Mouse (Mus musculus) liver, embryonic 13.5 days (tissue): ENCODE data around the gene Capg. TPM values are rescaled to one million over a fixed set of nuclear protein-coding genes. Genes with fewer than 3 reads are reported as not detected.

Experiments
- ATAC-seq: fragments of 200-750 bp; cut with Nextera tagmentation; 2 replicates; pipeline ENCODE4 v1.8.0; 2017; ENCODE audit warnings: low read depth, mild to moderate bottlenecking, moderate number of reproducible peaks, moderate library complexity
- DNase-seq: peaks from one replicate; pipeline ENCODE4 v3.0.0; 2022
- H3K27ac ChIP-seq: fragments of 300-500 bp; sonication (generic); 2 replicates; pipeline ENCODE4 v1.5.1; 2015; ENCODE audit warnings: moderate library complexity, mild to moderate bottlenecking, inconsistent platforms
- H3K27me3 ChIP-seq: fragments of 300-500 bp; sonication (generic); 2 replicates; pipeline ENCODE4 v1.6.1; 2015; ENCODE audit warnings: mild to moderate bottlenecking, inconsistent platforms
- H3K36me3 ChIP-seq: fragments of 300-500 bp; sonication (generic); 2 replicates; pipeline ENCODE4 v1.6.1; 2015; ENCODE audit warnings: mild to moderate bottlenecking, inconsistent platforms
- H3K4me1 ChIP-seq: fragments of 300-500 bp; sonication (generic); replicated peaks from 2 replicates; pipeline ENCODE4 v1.6.1; 2015; ENCODE audit warnings: inconsistent platforms
- H3K4me2 ChIP-seq: fragments of 300-500 bp; sonication (generic); 2 replicates; pipeline ENCODE4 v1.6.1; 2015; ENCODE audit warnings: inconsistent platforms, mild to moderate bottlenecking, moderate library complexity
- H3K4me3 ChIP-seq: fragments of 300-500 bp; sonication (generic); replicated peaks from 2 replicates; pipeline ENCODE4 v1.5.1; 2015; ENCODE audit warnings: mild to moderate bottlenecking, inconsistent platforms
- H3K9ac ChIP-seq: fragments of 300-500 bp; sonication (generic); 2 replicates; pipeline ENCODE4 v1.6.1; 2015; ENCODE audit warnings: mild to moderate bottlenecking, inconsistent platforms
- H3K9me3 ChIP-seq: fragments of 300-500 bp; sonication (generic); replicated peaks from 2 replicates; pipeline ENCODE4 v1.6.1; 2016; ENCODE audit warnings: inconsistent platforms
- WGBS: fragments of 180-500 bp; shearing (Covaris S2); methylation state at CpG from one replicate; pipeline ENCODE4 v1.1.7; 2015; ENCODE audit not compliant: insufficient replicate concordance; 5-methylcytosine and 5-hydroxymethylcytosine counted together
- polyA plus RNA-seq: library from polyadenylated mRNA; unstranded; fragments of >200 nt; fragmentation: Nextera tagmentation; extraction: Ambion mirVana; gene quantifications from 2 replicates; pipeline ENCODE4 v1.2.1, GENCODE M21; 2015

Gene Capg
- polyA plus RNA-seq, 1 experiment from 2014 or later = 15.2 TPM

GRCm38 (mm10) chr6:72570644-72571397 lies 26.6 kb downstream of the Capg start:
- Histone ChIP-seq H3K9ac (no peak overlapping the region), H3K36me3 (peaks cover 8% of the 10 kb centered on the region; the same call in 1 of the 2 replicates), H3K4me1 (0 out of 2 replicates have a peak, but pooled peaks cover under 1% of the 10 kb centered on the region), H3K4me2 (no peak overlapping the region), H3K27ac (no peak overlapping the region), H3K4me3 (no peak overlapping the region), H3K9me3 (no peaks in the 10 kb centered on the region), H3K27me3 (no peaks in the 10 kb centered on the region)
- no peak for DNase-seq
- WGBS = 79% methylated on average over 10 of the region's 10 CpGs
- no peak for ATAC-seq

- Histone ChIP-seq H3K4me1 (no peaks in the 10 kb centered on the region), H3K27me3 (no peaks in the 10 kb centered on the region), H3K4me2 (no peak overlapping the region), H3K27ac (no peak overlapping the region), H3K4me3 (no peak overlapping the region), H3K36me3 (peaks cover 8% of the 10 kb centered on the region; the same call in 1 of the 2 replicates), H3K9me3 (no peaks in the 10 kb centered on the region), H3K9ac (no peak overlapping the region)
- WGBS = 54% methylated on average over 3 of the region's 3 CpGs
- ATAC-seq (no peak), DNase-seq (no peak)
These were observed 27.6 kb downstream of the Capg start for GRCm38 (mm10) chr6:72571826-72572225.

- Histone ChIP-seq H3K4me1 (no peaks in the 10 kb centered on the region), H3K4me3 (no peak overlapping the region), H3K9me3 (no peaks in the 10 kb centered on the region), H3K36me3 (peaks cover 4% of the 10 kb centered on the region; the same call in 1 of the 2 replicates), H3K9ac (no peak overlapping the region), H3K27me3 (no peaks in the 10 kb centered on the region), H3K4me2 (no peak overlapping the region), H3K27ac (no peak overlapping the region)
- ATAC-seq = no peak
- 82% methylated on average over 3 of the region's 3 CpGs for whole genome bisulfite sequencing
- no peak for DNase-seq
These were observed 31.9 kb downstream of the Capg start for GRCm38 (mm10) chr6:72576041-72576440.

GRCm38 (mm10) chr6:72581625-72582382 lies 37.6 kb downstream of the Capg start:
- no peak overlapping the region for H3K4me3 ChIP-seq
- no peaks in the 10 kb centered on the region for H3K9me3 ChIP-seq
- H3K27me3 ChIP-seq = no peaks in the 10 kb centered on the region
- no peak overlapping the region for H3K4me2 ChIP-seq
- H3K27ac ChIP-seq = no peak overlapping the region
- H3K9ac ChIP-seq = no peak overlapping the region
- 0 out of 2 replicates have a peak, but pooled peaks cover 9% of the 10 kb centered on the region for H3K4me1 ChIP-seq
- ATAC-seq = no peak
- DNase-seq = no peak
- 0 out of 2 replicates have a peak, but pooled peaks cover 6% of the 10 kb centered on the region for H3K36me3 ChIP-seq
- 63% methylated on average over 11 of the region's 11 CpGs for WGBS

GRCm38 (mm10) chr6:72583211-72583839 lies 39.1 kb downstream of the Capg start:
- ATAC-seq (no peak), DNase-seq (no peak)
- Histone ChIP-seq H3K4me2 (no peak overlapping the region), H3K27ac (no peak overlapping the region), H3K9ac (no peak overlapping the region), H3K4me3 (no peak overlapping the region), H3K9me3 (no peaks in the 10 kb centered on the region), H3K36me3 (0 out of 2 replicates have a peak, but pooled peaks cover 12% of the 10 kb centered on the region), H3K4me1 (0 out of 2 replicates have a peak, but pooled peaks cover 9% of the 10 kb centered on the region), H3K27me3 (no peaks in the 10 kb centered on the region)
- 67% methylated on average over 4 of the region's 4 CpGs for WGBS

GRCm38 (mm10) chr6:72584154-72584553 lies 40.0 kb downstream of the Capg start:
- DNase-seq = no peak
- peak; percentile 26; the same call in 1 of the 2 replicates for ATAC-seq
- Histone ChIP-seq H3K4me1 (0 out of 2 replicates have a peak, but pooled peaks cover 9% of the 10 kb centered on the region), H3K9me3 (no peaks in the 10 kb centered on the region), H3K36me3 (0 out of 2 replicates have a peak, but pooled peaks cover 10% of the 10 kb centered on the region), H3K27ac (peak overlapping the region; percentile 18; the same call in 1 of the 2 replicates), H3K9ac (no peak overlapping the region), H3K27me3 (no peaks in the 10 kb centered on the region), H3K4me3 (no peak overlapping the region), H3K4me2 (no peak overlapping the region)
- WGBS = 75% methylated on average over 11 of the region's 11 CpGs

DNA sequence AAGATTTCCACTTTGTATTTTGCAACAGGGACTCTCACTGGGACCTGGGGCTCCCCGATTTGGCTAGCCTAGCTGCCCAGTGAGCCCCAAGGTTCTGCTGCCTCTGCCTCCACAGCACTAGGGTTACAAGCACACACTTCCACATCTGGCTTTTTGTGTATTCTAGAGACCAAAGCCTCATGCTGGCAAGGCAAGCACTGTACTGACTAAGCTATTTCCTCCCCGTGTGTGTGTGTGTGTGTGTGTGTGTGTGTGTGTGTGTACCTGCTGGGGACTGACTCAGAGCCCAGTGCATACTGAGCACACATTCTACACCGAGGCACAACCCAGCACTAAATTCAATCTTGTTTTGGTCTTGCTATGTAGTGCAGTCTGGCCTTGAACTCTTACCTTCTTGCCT lies 42.5 kb downstream of the Capg start:
- Histone ChIP-seq H3K9ac (no peak overlapping the region), H3K4me1 (0 out of 2 replicates have a peak, but pooled peaks cover 9% of the 10 kb centered on the region), H3K27ac (no peak overlapping the region), H3K4me2 (no peak overlapping the region), H3K27me3 (no peaks in the 10 kb centered on the region), H3K9me3 (no peaks in the 10 kb centered on the region), H3K36me3 (0 out of 2 replicates have a peak, but pooled peaks cover 7% of the 10 kb centered on the region), H3K4me3 (no peak overlapping the region)
- ATAC-seq (no peak), DNase-seq (no peak)
- WGBS = 51% methylated on average over 3 of the region's 3 CpGs

GRCm38 (mm10) chr6:72588307-72588706 lies 44.1 kb downstream of the Capg start:
- H3K4me1 ChIP-seq = 0 out of 2 replicates have a peak, but pooled peaks cover 7% of the 10 kb centered on the region
- DNase-seq (no peak), ATAC-seq (no peak)
- no peak overlapping the region for H3K4me3 ChIP-seq
- no peaks in the 10 kb centered on the region for H3K9me3 ChIP-seq
- no peak overlapping the region for H3K4me2 ChIP-seq
- no peak overlapping the region for H3K27ac ChIP-seq
- no peaks in the 10 kb centered on the region for H3K27me3 ChIP-seq
- H3K9ac ChIP-seq = no peak overlapping the region
- 0 out of 2 replicates have a peak, but pooled peaks cover 7% of the 10 kb centered on the region for H3K36me3 ChIP-seq

- Histone ChIP-seq H3K9ac (no peak overlapping the region), H3K4me1 (no peaks in the 10 kb centered on the region), H3K4me3 (no peak overlapping the region), H3K4me2 (no peak overlapping the region), H3K9me3 (no peaks in the 10 kb centered on the region), H3K36me3 (0 out of 2 replicates have a peak, but pooled peaks cover 7% of the 10 kb centered on the region), H3K27ac (no peak overlapping the region), H3K27me3 (no peaks in the 10 kb centered on the region)
- no peak for DNase-seq
- no peak for ATAC-seq
These were observed 45.9 kb downstream of the Capg start for GRCm38 (mm10) chr6:72590111-72590510.

DNA sequence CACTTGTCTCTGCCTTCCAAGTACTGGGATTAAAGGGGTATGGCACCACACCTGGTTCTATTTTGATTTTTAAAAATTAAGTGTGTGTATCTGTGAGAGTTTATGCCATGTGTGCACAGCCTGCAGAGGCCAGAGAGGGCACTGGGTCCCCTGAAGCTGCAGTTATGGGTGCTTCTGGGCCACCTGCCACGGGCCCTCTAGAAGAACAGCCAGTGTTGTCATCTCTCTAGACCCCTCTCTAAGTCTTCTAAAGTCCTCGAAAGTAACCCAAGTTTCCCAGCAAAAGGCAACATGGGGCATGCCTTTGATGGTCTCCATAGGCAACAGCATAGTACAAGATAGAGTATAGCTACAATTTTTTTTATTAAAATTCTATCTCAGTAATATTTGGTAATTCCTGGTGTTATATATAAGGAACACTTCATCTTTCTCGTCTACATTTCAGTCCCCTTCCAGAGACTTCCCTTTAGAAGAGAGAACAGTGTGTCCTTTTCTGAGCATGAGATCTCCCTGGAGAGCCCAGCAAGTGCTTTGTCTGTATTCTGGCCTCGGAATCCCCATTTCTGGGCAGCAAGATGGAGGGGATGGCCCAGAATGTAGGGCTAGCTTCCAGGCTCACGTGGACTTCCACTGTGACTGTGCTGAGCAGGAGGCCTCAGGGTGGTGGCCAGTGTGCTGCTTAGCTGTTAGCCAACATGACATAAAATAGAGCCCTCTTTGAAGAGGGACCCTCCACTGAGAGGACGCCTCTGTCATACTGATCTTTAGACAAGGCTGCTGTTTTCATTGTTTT lies 49.0 kb downstream of the Capg start:
- Histone ChIP-seq H3K27ac (no peak overlapping the region), H3K4me1 (peaks cover 12% of the 10 kb centered on the region), H3K4me3 (no peak overlapping the region), H3K4me2 (no peak overlapping the region), H3K27me3 (no peaks in the 10 kb centered on the region), H3K9ac (no peak overlapping the region), H3K9me3 (no peaks in the 10 kb centered on the region), H3K36me3 (no peaks in the 10 kb centered on the region)
- WGBS = 64% methylated on average over 6 of the region's 6 CpGs
- DNase-seq (no peak), ATAC-seq (no peak)
